Mouse (Mus musculus) embryonic fibroblast, embryonic 13.5 days (primary cell): Measurements from ENCODE around the gene Olfr325.

ENCODE experiments used
- CTCF ChIP-seq: IDR thresholded peaks from 2 replicates; pipeline ENCODE4 v1.5.1; 2011; ENCODE audit warnings: mild to moderate bottlenecking, control low read depth, low read length, moderate library complexity, borderline replicate concordance; ENCODE audit not compliant: insufficient read depth
- POLR2A ChIP-seq: IDR thresholded peaks from 2 replicates; pipeline ENCODE4 v1.6.1; 2011; ENCODE audit warnings: low read depth, mild to moderate bottlenecking, control low read depth, low read length, moderate library complexity

DNA sequence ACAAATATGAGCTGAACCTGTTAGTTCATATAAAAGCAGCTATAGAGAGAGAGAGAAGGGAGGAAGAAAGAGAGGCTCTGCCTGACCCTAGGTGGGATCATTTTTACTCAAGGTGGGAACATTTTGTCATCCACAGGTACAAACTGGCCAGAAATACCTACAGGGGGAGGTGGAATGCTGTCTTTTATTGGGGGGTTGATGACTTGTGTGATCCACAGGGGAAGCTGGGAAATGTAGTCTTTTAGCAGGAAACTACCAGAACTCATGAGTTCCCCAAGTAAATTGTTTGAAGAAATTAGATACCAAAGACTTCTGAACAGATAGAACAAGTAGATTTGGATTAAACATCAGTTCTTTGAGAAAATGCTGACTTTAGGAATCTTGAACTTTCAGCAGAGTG is 24.5 kb downstream of the Olfr325 start:
- TF ChIP-seq CTCF (no peak), POLR2A (no peak)
